Mouse (Mus musculus) heart, postnatal 0 days (tissue): ENCODE data around the gene Gpr157.

ENCODE experiments used
- CTCF ChIP-seq: IDR thresholded peaks from 2 replicates; pipeline ENCODE4 v1.5.1; 2016; ENCODE audit warnings: antibody characterized with exemption, control low read depth, low read depth
- EP300 ChIP-seq: IDR thresholded peaks from 2 replicates; pipeline ENCODE4 v1.6.1; 2016; ENCODE audit warnings: antibody characterized with exemption, low read depth

DNA sequence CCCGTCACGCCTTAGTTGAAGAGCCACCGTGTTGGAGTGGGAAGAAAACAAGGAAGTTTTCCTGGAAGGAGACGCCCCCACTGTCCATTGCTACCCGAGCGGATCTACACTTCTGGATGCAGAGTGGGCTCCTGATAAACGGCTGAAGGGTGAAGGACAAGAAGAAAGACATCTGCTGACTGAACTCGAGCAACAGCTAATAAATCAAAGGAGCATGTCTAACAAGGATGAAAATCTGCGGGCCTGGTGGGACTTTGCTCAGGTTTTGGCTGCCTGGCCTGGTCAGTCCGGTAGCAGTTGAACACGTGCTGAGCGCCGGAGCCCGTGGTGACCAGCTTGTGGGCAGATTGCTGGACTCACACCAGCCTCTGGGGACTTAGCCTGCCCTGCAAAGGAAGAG, 32.5 kb downstream of the Gpr157 start:
- no peak for TF ChIP-seq CTCF
- no peak for TF ChIP-seq EP300
